Mouse (Mus musculus) MEL (cell line): ENCODE measurements around the gene Zmat5. TPM values are rescaled to one million over a fixed set of nuclear protein-coding genes. Genes with fewer than 3 reads are reported as not detected.

Source experiments
- DNase-seq: peaks from one replicate; pipeline ENCODE4 v3.0.0; 2011; ENCODE audit warnings: low read depth, low spot score
- H3K27ac ChIP-seq: 2 replicates; pipeline ENCODE4 v1.5.1; 2012; ENCODE audit warnings: low read depth, mild to moderate bottlenecking, control low read depth, low read length, moderate library complexity; ENCODE audit not compliant: control insufficient read depth
- H3K27me3 ChIP-seq, 2 experiments: fragments of 150-350 bp in 1 of 2; sonication (generic) in 1 of 2; 2 replicates each; pipeline ENCODE4 v1.6.1; 2012; ENCODE audit warnings: low read length in 2 of 2, mild to moderate bottlenecking in 2 of 2, improper control_type of control experiment in 1 of 2, moderate library complexity in 1 of 2; ENCODE audit not compliant: insufficient read depth in 2 of 2, control insufficient read depth in 1 of 2
- H3K36me3 ChIP-seq, 2 experiments: 2 replicates each; pipeline ENCODE4 v1.6.1; 2012 to 2014; ENCODE audit warnings: low read length in 2 of 2, improper control_type of control experiment in 1 of 2, inconsistent platforms in 1 of 2, mild to moderate bottlenecking in 1 of 2; ENCODE audit not compliant: insufficient read depth in 2 of 2, control insufficient read depth in 1 of 2
- H3K4me1 ChIP-seq, 2 experiments: fragments of 150-350 bp in 1 of 2; sonication (generic) in 1 of 2; 2 replicates each; pipeline ENCODE4 v1.6.1; 2012; ENCODE audit warnings: low read length in 2 of 2, improper control_type of control experiment in 1 of 2, mild to moderate bottlenecking in 1 of 2; ENCODE audit not compliant: insufficient read depth in 2 of 2, control insufficient read depth in 1 of 2
- H3K4me3 ChIP-seq, 2 experiments: fragments of 150-350 bp in 1 of 2; sonication (generic) in 1 of 2; 2 replicates each; pipeline ENCODE4 v1.5.1; 2012; ENCODE audit warnings: low read depth in 2 of 2, low read length in 2 of 2, mild to moderate bottlenecking in 2 of 2, moderate library complexity in 2 of 2, control low read depth in 1 of 2, improper control_type of control experiment in 1 of 2; ENCODE audit not compliant: control insufficient read depth in 1 of 2, insufficient read depth in 1 of 2
- H3K79me2 ChIP-seq: 2 replicates; pipeline ENCODE4 v1.6.1; 2012; ENCODE audit warnings: mild to moderate bottlenecking, low read length, moderate library complexity; ENCODE audit not compliant: control insufficient read depth, poor library complexity, insufficient read depth
- H3K9ac ChIP-seq: 2 replicates; pipeline ENCODE4 v1.6.1; 2012; ENCODE audit warnings: low read depth, mild to moderate bottlenecking, control low read depth, low read length, moderate library complexity; ENCODE audit not compliant: control insufficient read depth, poor library complexity, severe bottlenecking
- H3K9me3 ChIP-seq: fragments of 150-350 bp; sonication (generic); replicated peaks from 2 replicates; pipeline ENCODE4 v1.6.1; 2012; ENCODE audit warnings: mild to moderate bottlenecking, low read length, improper control_type of control experiment, moderate library complexity; ENCODE audit not compliant: insufficient read depth
- CHD1 ChIP-seq: IDR thresholded peaks from 2 replicates; pipeline ENCODE4 v1.6.1; 2012; ENCODE audit warnings: low read depth, mild to moderate bottlenecking, inconsistent platforms, low read length, improper control_type of control experiment
- CTCF ChIP-seq, 3 experiments: IDR thresholded peaks in 2 of 3; conservative IDR thresholded peaks in 1 of 3; 2 replicates each; pipeline ENCODE4 v1.5.1; 2011 to 2012; ENCODE audit warnings: low read length in 3 of 3, low read depth in 2 of 3, mild to moderate bottlenecking in 2 of 3, improper control_type of control experiment in 1 of 3, inconsistent platforms in 1 of 3, mixed read lengths in 1 of 3, moderate library complexity in 1 of 3; ENCODE audit not compliant: control insufficient read depth in 1 of 3, insufficient read depth in 1 of 3, poor library complexity in 1 of 3, severe bottlenecking in 1 of 3
- EP300 ChIP-seq, 2 experiments: IDR thresholded peaks; 2 replicates each; pipeline ENCODE4 v1.6.1; 2011; ENCODE audit warnings: improper control_type of control experiment in 2 of 2, low read length in 2 of 2, low read depth in 1 of 2, mild to moderate bottlenecking in 1 of 2
- ETS1 ChIP-seq: IDR thresholded peaks from 2 replicates; pipeline ENCODE4 v1.6.1; 2012; ENCODE audit warnings: low read depth, mild to moderate bottlenecking, inconsistent platforms, low read length, improper control_type of control experiment, moderate library complexity
- GABPA ChIP-seq: IDR thresholded peaks from 2 replicates; pipeline ENCODE4 v1.6.1; 2012; ENCODE audit warnings: low read depth, mild to moderate bottlenecking, inconsistent platforms, low read length, improper control_type of control experiment, moderate library complexity
- GATA1 ChIP-seq: IDR thresholded peaks from 2 replicates; pipeline ENCODE4 v1.6.1; 2011; ENCODE audit warnings: low read depth, low read length, improper control_type of control experiment
- JUND ChIP-seq: IDR thresholded peaks from 2 replicates; pipeline ENCODE4 v1.6.1; 2011; ENCODE audit warnings: low read depth, mild to moderate bottlenecking, improper control_type of control experiment, low read length
- MAZ ChIP-seq: IDR thresholded peaks from 2 replicates; pipeline ENCODE4 v1.6.1; 2012; ENCODE audit warnings: low read depth, mild to moderate bottlenecking, inconsistent platforms, low read length, improper control_type of control experiment
- MXI1 ChIP-seq: IDR thresholded peaks from 2 replicates; pipeline ENCODE4 v1.6.1; 2011; ENCODE audit warnings: mild to moderate bottlenecking, low read depth, low read length, improper control_type of control experiment
- NELFE ChIP-seq: IDR thresholded peaks from 2 replicates; pipeline ENCODE4 v1.6.1; 2011; ENCODE audit warnings: low read depth, low read length, improper control_type of control experiment
- POLR2AphosphoS5 ChIP-seq: IDR thresholded peaks from 2 replicates; pipeline ENCODE4 v1.6.1; 2012; ENCODE audit warnings: low read depth, borderline replicate concordance, mild to moderate bottlenecking, inconsistent platforms, low read length, moderate library complexity, mixed read lengths
- RAD21 ChIP-seq: IDR thresholded peaks from 2 replicates; pipeline ENCODE4 v1.6.1; 2011; ENCODE audit warnings: mild to moderate bottlenecking, low read depth, low read length, improper control_type of control experiment
- RCOR1 ChIP-seq: IDR thresholded peaks from 2 replicates; pipeline ENCODE4 v1.6.1; 2012; ENCODE audit warnings: low read depth, mild to moderate bottlenecking, inconsistent platforms, low read length, improper control_type of control experiment
- SMC3 ChIP-seq: IDR thresholded peaks from 2 replicates; pipeline ENCODE4 v1.6.1; 2011; ENCODE audit warnings: low read depth, low read length, improper control_type of control experiment
- TAL1 ChIP-seq: IDR thresholded peaks from 2 replicates; pipeline ENCODE4 v1.6.1; 2012; ENCODE audit warnings: mild to moderate bottlenecking, inconsistent platforms, low read length, moderate library complexity, mixed read lengths
- TCF12 ChIP-seq: IDR thresholded peaks from 2 replicates; pipeline ENCODE4 v1.6.1; 2014; ENCODE audit warnings: low read depth, mild to moderate bottlenecking, inconsistent platforms, low read length, improper control_type of control experiment, moderate library complexity
- UBTF ChIP-seq: IDR thresholded peaks from 2 replicates; pipeline ENCODE4 v1.6.1; 2012; ENCODE audit warnings: low read depth, mild to moderate bottlenecking, inconsistent platforms, low read length, improper control_type of control experiment, moderate library complexity, borderline replicate concordance; ENCODE audit not compliant: insufficient read depth
- USF1 ChIP-seq: IDR thresholded peaks from 2 replicates; pipeline ENCODE4 v1.6.1; 2014; ENCODE audit warnings: low read depth, mild to moderate bottlenecking, inconsistent platforms, low read length, improper control_type of control experiment, moderate library complexity
- ZC3H11A ChIP-seq: IDR thresholded peaks from 2 replicates; pipeline ENCODE4 v1.6.1; 2012; ENCODE audit warnings: low read depth, mild to moderate bottlenecking, inconsistent platforms, low read length, improper control_type of control experiment
- ZKSCAN1 ChIP-seq: IDR thresholded peaks from 2 replicates; pipeline ENCODE4 v1.6.1; 2012; ENCODE audit warnings: low read depth, mild to moderate bottlenecking, inconsistent platforms, low read length, improper control_type of control experiment, moderate library complexity
- ZMIZ1 ChIP-seq: IDR thresholded peaks from 2 replicates; pipeline ENCODE4 v1.6.1; 2012; ENCODE audit warnings: low read depth, mild to moderate bottlenecking, inconsistent platforms, low read length, improper control_type of control experiment, moderate library complexity
- polyA plus RNA-seq, 2 experiments: library from polyadenylated mRNA; stranded (reverse) in 1 of 2; unstranded in 1 of 2; fragments of >175 nt in 1 of 2; fragments of >200 nt in 1 of 2; gene quantifications; 2 replicates each; pipeline versions ENCODE4 v1.2.1 to v1.2.4; 2012; ENCODE audit warnings: low replicate concordance in 2 of 2, low read depth in 1 of 2; ENCODE audit not compliant: insufficient read length in 2 of 2, insufficient read depth in 1 of 2, missing spikeins in 1 of 2
- total RNA-seq: library from RNA; depleted of rRNA; stranded (reverse); fragments of 300-350 nt; gene quantifications from 2 replicates; pipeline ENCODE4 v1.2.3, GENCODE M21; 2012

Gene Zmat5
- total and polyA plus RNA-seq, 3 experiments = 36.9 to 39.3 TPM; not detected in 1

GRCm38 (mm10) chr11:4677250-4677872 is 27.1 kb upstream of the Zmat5 start:
- no peaks in the 10 kb centered on the region for H3K79me2 ChIP-seq
- H3K9ac ChIP-seq = no peak overlapping the region
- DNase-seq = peak; percentile 90
- peaks cover 6% of the 10 kb centered on the region in 2 experiments; a peak in 3 of 4 replicates for H3K36me3 ChIP-seq
- peaks cover 0 to 6% of the 10 kb centered on the region in 2 experiments; a peak in 2 of 4 replicates for H3K4me1 ChIP-seq
- TF ChIP-seq EP300 (IDR thresholded peaks at IDR 0.05; ENCODE audit: low read depth in 1 of 2, low read length in 2 of 2) (peak; percentile 33 to 63; a peak in 2 of 4 replicates), JUND (no peak), UBTF (no peak), RCOR1 (peak; percentile 79), MAZ (no peak), TCF12 (peak; percentile 54), TAL1 (peak; percentile 66), SMC3 (peak; percentile 20; the same call in 1 of the 2 replicates), GATA1 (peak; percentile 42; the same call in 1 of the 2 replicates), MXI1 (no peak), USF1 (no peak)
- H3K27ac ChIP-seq = no peak overlapping the region
- no peak overlapping the region for H3K4me3 ChIP-seq
- no peaks in the 10 kb centered on the region for H3K9me3 ChIP-seq
- H3K27me3 ChIP-seq = no peaks in the 10 kb centered on the region

- H3K27ac ChIP-seq = no peak overlapping the region
- H3K9me3 ChIP-seq = no peaks in the 10 kb centered on the region
- no peak overlapping the region for H3K9ac ChIP-seq
- no peaks in the 10 kb centered on the region for H3K27me3 ChIP-seq
- TF ChIP-seq MXI1 = no peak
- TF ChIP-seq POLR2AphosphoS5 = no peak
- no peak for TF ChIP-seq CHD1
- TF ChIP-seq JUND = no peak
- TF ChIP-seq ZMIZ1 = no peak
- TF ChIP-seq ETS1 = no peak
- TF ChIP-seq ZC3H11A = no peak
- TF ChIP-seq CTCF (IDR thresholded peaks at IDR 0.05 in 2 of 3, conservative IDR thresholded peaks at IDR 0.05 in 1 of 3; ENCODE audit: control insufficient read depth in 1 of 3, insufficient read depth in 1 of 3, low read depth in 2 of 3, low read length in 3 of 3, poor library complexity in 1 of 3, severe bottlenecking in 1 of 3) = no peak
- TF ChIP-seq GABPA = no peak
- TF ChIP-seq ZKSCAN1 = no peak
- TF ChIP-seq RAD21 = no peak
- no peak for TF ChIP-seq NELFE
- peaks cover 0 to 6% of the 10 kb centered on the region in 2 experiments; a peak in 2 of 4 replicates for H3K4me1 ChIP-seq
- DNase-seq = no peak
- no peaks in the 10 kb centered on the region for H3K79me2 ChIP-seq
- H3K4me3 ChIP-seq = no peak overlapping the region
- H3K36me3 ChIP-seq = peaks cover 6% of the 10 kb centered on the region in 2 experiments; a peak in 2 of 4 replicates
Observed at GRCm38 (mm10) chr11:4678700-4679440, 25.6 kb upstream of the Zmat5 start.
